Mouse (Mus musculus): Measurements from ENCODE around the gene Ppp1r12c. TPM values are rescaled to one million over a fixed set of nuclear protein-coding genes. Genes with fewer than 3 reads are reported as not detected.

Gene Ppp1r12c
- 230 to 259 TPM (median 247 TPM) in 4 replicates for total RNA-seq (2023; ENCODE audit: inconsistent age)

DNA sequence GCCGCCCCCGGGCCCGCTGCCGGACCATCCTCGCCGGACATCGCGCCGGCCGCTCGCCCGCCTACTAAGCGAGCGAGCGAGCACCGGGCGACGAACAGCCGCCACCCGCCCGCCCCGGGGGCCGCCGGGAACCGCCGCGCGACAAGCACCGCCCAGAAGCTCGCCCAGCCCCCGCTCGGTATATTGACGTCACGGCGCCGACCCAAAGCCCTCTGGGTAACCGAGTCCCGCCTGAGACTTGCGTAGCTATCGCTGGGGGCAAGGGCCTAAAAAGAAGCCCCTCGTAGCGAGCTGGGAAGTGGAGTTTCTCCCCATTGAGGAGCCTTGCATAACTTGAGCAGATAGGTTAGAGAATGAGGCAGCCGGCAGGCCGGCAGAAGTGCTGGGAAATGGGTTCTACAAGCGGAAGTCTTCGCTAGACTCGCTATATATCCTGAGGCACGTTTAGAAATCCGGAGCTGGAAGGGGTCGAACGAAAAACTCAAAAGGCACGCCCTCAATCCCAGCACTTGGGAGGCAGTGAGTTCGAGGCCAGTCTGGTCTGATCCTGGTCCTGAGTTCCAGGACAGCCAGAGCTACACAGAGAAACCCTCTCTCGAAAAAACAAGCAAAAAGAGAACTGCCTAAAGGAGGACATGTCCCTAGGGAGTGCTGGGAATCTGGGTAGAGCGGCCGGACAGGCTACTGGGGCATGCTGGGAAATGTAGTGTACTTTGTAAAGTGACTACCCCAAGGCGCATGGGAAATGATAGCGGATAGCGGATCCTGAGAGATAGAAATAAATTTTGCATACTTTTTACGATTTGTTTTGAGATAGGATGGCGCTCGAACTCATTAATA, at the start of gene Ppp1r12c:
Gene Ppp1r12c (minus strand): TSS at position 123 of the 840 bp plus-strand sequence.

DNA sequence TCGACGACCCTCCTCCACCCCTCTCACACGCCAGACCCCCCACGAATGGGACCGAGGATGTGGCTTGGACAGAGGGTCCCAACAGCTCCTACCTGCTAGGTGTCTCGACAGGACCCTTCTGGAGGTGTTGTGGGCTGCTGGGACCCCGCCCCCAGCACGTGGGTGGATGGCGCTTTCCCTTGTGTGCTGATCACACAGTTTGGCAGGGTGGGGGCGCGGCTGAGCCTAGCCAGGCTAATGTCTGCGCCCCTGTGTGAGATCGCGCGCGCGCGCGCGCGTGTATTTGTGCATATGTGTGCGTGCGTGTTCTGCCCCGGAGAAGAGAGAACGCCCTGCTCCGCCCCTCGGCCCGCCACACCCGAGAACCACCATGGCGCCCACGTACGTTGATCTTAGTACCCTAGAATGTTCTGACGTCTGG, 45.8 kb upstream of the Ppp1r12c start, which contains the start of gene Syt5:
Gene Syt5 (minus strand): TSS at position 321 of the 421 bp plus-strand sequence.

DNA sequence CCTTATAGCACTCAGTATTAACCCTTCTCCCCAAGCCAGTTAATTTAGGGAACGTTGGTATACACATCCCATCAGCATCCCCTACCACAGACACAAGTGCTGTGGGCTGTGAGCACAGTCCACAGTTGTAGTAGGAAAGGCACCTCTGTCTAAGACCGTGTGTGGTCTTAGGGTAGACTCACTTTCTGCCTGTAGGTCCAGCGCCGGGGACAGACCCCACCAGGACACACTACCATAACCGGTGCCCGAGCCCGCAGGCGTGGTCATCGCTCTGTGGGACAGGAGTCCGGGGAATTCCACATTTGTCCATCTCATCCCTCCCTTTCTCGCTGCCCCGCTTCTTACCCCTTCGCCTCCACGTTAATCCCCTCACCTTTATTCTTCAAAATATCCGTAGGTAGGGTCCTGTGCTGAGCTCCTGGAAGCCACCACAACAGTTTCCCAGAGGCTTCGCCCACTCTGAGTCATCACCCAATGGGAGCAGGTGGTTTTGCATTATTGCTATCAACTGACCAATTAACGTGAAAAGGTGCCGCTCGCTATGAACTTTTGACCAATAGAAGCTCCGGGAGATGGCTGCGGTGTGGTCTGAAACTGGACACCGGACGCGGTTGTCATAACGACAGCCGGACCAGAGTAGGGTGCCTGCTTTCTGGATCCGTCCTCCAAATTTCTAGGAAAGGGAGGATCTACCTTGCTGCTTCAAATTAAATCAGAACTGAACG, 30.7 kb upstream of the Ppp1r12c start, which contains the start of gene Dnaaf3:
Gene Dnaaf3 (minus strand): TSS at position 449 of the 725 bp plus-strand sequence.

DNA sequence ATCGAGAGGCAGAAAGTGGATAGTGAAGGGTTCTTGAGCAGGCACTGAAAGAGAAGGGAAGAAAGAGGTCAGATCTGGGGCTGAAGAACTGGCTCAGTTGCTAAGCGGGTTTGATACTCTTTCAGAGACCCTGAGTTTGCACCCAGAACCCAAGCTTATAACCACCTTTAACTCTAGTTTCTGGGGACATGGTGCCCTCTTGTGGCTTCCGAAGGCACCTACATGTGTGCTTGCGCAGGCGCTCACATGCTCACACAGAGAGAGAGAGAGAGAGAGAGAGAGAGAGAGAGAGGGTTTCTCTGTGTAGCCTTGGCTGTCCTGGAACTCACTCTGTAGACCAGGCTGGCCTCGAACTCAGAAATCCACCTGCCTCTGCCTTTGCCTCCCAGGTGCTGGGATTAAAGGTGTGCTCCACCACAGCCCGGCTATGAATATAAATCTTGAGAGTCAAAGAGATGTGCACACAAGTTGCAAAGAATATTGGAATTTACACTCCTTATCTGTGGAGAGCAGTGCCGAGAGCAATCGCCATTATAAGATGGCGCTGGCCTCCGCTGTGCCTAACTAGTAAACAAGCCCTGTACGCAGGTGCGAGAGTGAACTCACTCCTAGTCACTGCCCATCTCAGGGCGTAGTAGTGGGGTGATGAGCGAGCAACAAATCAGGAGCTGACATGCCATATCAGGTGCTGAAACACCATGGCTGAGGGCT, 22.9 kb upstream of the Ppp1r12c start, which contains the start of gene Tnni3:
Gene Tnni3 (minus strand): TSS at position 18 of the 711 bp plus-strand sequence.

DNA sequence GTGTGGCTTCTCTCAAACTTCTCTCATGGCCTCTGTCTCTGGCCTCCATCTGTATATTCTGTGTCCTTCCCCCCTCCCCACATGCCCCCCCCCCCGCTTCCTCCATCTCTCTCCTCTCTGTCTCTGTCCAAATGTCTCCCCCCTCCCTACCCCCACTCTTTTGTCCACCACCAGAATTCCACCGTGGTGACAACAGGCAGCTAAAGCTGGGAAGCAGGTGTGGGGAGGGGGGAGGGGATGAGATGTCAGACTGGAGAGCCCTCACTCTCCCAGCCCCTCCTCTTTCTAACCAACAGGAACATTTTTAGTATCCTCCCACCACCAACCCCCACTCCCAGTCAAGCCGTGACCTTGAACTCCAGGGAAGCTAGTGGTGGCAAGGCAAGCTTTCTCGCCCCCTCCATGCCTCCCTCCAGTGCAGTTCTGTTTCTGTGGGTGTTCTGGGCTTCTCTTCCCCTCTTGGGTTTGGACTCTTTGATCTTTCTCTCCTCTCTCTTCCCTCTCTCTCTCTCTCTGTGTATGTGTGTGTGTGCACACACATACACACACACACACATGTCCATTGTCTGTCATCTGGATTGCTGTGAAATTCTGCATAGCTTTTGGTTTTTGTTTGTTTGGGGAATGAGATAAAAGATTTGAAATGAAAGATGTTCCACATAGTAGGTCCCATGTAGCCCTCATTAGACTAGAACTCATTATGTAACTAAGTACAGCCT, 15.0 kb upstream of the Ppp1r12c start, which contains the start of gene Tnnt1:
Gene Tnnt1 (minus strand): TSS at position 51 of the 719 bp plus-strand sequence.

DNA sequence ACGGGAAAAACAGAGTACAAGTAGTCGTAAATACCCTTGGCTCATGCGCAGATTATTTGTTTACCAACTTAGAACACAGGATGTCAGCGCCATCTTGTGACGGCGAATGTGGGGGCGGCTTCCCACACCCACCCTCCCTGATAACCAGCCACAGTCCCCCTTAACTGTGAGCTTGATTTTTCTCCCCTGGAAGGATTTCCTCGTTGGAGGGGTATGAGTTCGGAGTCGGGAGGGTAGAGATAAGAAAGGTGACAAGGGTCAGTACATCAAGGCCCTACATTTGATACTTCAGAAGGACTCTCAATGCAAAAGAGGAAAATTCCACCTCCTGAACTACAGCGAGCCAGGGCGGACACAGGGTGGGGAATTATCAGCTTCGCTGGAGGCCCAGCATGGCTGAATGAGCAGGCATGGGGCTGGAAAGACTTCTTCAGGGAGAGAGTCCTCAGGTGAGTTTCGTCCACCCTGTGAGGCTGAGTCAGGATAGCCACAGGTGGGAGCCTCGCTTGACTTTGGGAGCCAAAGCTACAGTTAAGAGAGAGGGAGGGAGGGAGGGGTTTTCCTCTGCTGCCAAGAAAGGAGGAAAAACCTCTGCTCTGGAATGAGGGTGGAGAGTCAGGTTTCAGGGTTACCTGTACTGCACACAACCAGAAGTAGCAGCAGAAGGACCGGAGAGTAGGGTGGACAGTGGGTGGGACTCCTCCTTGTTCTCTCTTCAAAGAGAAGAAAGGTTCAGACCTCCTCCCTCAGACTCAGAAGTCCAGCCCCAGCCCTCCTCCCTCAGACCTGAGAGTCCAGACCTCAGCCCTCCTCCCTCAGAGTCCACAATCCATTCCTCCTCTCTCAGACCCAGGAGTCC, 40.7 kb downstream of the Ppp1r12c start, which contains the start of gene Eps8l1:
Gene Eps8l1 (plus strand): TSS at position 99 of the 859 bp plus-strand sequence.

DNA sequence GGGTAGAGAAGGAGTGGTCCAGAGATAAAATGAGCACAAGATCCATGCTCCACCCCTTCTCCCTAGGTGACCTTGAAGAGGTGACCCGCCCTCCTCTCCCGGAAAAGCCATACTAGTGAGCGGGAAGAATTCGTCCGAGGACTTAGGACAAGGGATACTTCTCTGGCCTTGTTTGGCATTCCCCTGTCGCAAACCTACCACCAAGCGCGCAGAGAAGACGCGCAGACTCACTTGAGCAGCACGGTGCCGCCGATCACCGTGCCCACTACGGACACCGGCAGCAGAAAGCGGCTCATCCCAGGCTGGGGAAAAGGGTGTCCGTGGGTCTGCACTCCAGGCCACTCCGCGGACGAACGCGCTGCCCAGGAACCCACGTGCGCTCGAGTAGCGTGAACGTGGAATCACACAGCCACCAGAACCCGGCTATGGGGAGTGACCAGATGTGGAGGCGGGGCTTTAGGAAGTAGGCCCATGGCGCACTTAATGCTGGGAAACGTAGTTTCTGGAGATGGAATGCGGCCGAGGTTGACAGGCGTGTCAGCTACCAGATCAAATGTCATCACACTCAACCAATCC, 56.2 kb downstream of the Ppp1r12c start, which contains the start of gene Rdh13:
Gene Rdh13 (minus strand): TSS at position 434 of the 576 bp plus-strand sequence.

Other genes starting within 250 kb of the Ppp1r12c start
- 0.48 to 1.2 TPM (median 1.0 TPM) in 4 replicates for gene Ncr1, start 164.0 kb downstream of the Ppp1r12c start, total RNA-seq (2023; ENCODE audit: inconsistent age)
- gene Gp6, start 103.9 kb downstream of the Ppp1r12c start, total RNA-seq (2023; ENCODE audit: inconsistent age) = 0.15 to 0.42 TPM (median 0.16 TPM) in 3 of 4 replicates, not detected in the other
- 8.4 to 10.3 TPM (median 9.5 TPM) in 4 replicates for gene Rdh13, start 56.0 kb downstream of the Ppp1r12c start, total RNA-seq (2023; ENCODE audit: inconsistent age)
- gene Eps8l1, start 41.0 kb downstream of the Ppp1r12c start, total RNA-seq (2023; ENCODE audit: inconsistent age) = 13.9 to 50.5 TPM (median 45.9 TPM) in 4 replicates
- 0.61 to 2.7 TPM in 2 of 4 replicates, not detected in the others for gene Tnnt1, start 14.7 kb upstream of the Ppp1r12c start, total RNA-seq (2023; ENCODE audit: inconsistent age)
- gene Tnni3, start 22.5 kb upstream of the Ppp1r12c start, total RNA-seq (2023; ENCODE audit: inconsistent age) = 1.2 to 1.9 TPM in 2 of 4 replicates, not detected in the others
- gene Dnaaf3, start 30.8 kb upstream of the Ppp1r12c start, total RNA-seq (2023; ENCODE audit: inconsistent age) = 0.22 to 0.69 TPM (median 0.39 TPM) in 3 of 4 replicates, not detected in the other
- not detected in 4 replicates for gene Syt5, start 45.9 kb upstream of the Ppp1r12c start, total RNA-seq (2023; ENCODE audit: inconsistent age)
- gene Ptprh, start 102.4 kb upstream of the Ppp1r12c start, total RNA-seq (2023; ENCODE audit: inconsistent age) = 1.4 TPM in 1 of 4 replicates, not detected in the others
- gene Tmem86b, start 129.7 kb upstream of the Ppp1r12c start, total RNA-seq (2023; ENCODE audit: inconsistent age) = 46.4 to 54.9 TPM (median 50.2 TPM) in 4 replicates
- gene Ppp6r1, start 157.3 kb upstream of the Ppp1r12c start, total RNA-seq (2023; ENCODE audit: inconsistent age) = 242 to 260 TPM (median 251 TPM) in 4 replicates
- 74.3 to 78.0 TPM (median 75.7 TPM) in 4 replicates for gene Hspbp1, start 183.4 kb upstream of the Ppp1r12c start, total RNA-seq (2023; ENCODE audit: inconsistent age)
- gene Brsk1, start 188.9 kb upstream of the Ppp1r12c start, total RNA-seq (2023; ENCODE audit: inconsistent age) = not detected in 4 replicates
- 2.0 to 4.0 TPM (median 3.1 TPM) in 4 replicates for gene Tmem150b, start 223.6 kb upstream of the Ppp1r12c start, total RNA-seq (2023; ENCODE audit: inconsistent age)
- 88.8 to 99.7 TPM (median 92.1 TPM) in 4 replicates for gene Kmt5c, start 238.4 kb upstream of the Ppp1r12c start, total RNA-seq (2023; ENCODE audit: inconsistent age)